Mouse (Mus musculus) liver, postnatal 0 days (tissue): Measurements from ENCODE around the gene Gm28035. TPM values are rescaled to one million over a fixed set of nuclear protein-coding genes. Genes with fewer than 3 reads are reported as not detected.

Experiments
- ATAC-seq: fragments of 200-750 bp; cut with Nextera tagmentation; 2 replicates; pipeline ENCODE4 v1.8.0; 2017; ENCODE audit warnings: mild to moderate bottlenecking, moderate library complexity
- DNase-seq: peaks from one replicate; pipeline ENCODE4 v3.0.0-alpha.2; 2016
- H3K27ac ChIP-seq: fragments of 300-500 bp; sonication (generic); 2 replicates; pipeline ENCODE4 v1.5.1; 2014; ENCODE audit warnings: antibody characterized with exemption, moderate library complexity, mild to moderate bottlenecking, low read depth
- H3K27me3 ChIP-seq: fragments of 300-500 bp; sonication (generic); 2 replicates; pipeline ENCODE4 v1.6.1; 2014; ENCODE audit warnings: low read length, control low read depth, mixed read lengths; ENCODE audit not compliant: insufficient read depth
- H3K36me3 ChIP-seq: fragments of 300-500 bp; sonication (generic); replicated peaks from 2 replicates; pipeline ENCODE4 v1.6.1; 2014; ENCODE audit warnings: mild to moderate bottlenecking, control low read depth, low read length, moderate library complexity, mixed read lengths; ENCODE audit not compliant: insufficient read depth
- H3K4me1 ChIP-seq: fragments of 300-500 bp; sonication (generic); 2 replicates; pipeline ENCODE4 v1.6.1; 2014; ENCODE audit warnings: antibody characterized with exemption, mild to moderate bottlenecking, control low read depth; ENCODE audit not compliant: insufficient read depth
- H3K4me2 ChIP-seq: fragments of 300-500 bp; sonication (generic); 2 replicates; pipeline ENCODE4 v1.6.1; 2014; ENCODE audit warnings: low read depth, mild to moderate bottlenecking, low read length, moderate library complexity, mixed read lengths
- H3K4me3 ChIP-seq: fragments of 300-500 bp; sonication (generic); 2 replicates; pipeline ENCODE4 v1.5.1; 2014; ENCODE audit warnings: low read depth, low read length
- H3K9ac ChIP-seq: fragments of 300-500 bp; sonication (generic); replicated peaks from 2 replicates; pipeline ENCODE4 v1.6.1; 2014; ENCODE audit warnings: mild to moderate bottlenecking, moderate library complexity
- H3K9me3 ChIP-seq: fragments of 300-500 bp; sonication (generic); 2 replicates; pipeline ENCODE4 v1.6.1; 2016; ENCODE audit warnings: mild to moderate bottlenecking, control low read depth, low read length, mixed read lengths
- CTCF ChIP-seq: sonication (generic); IDR thresholded peaks from 2 replicates; pipeline ENCODE4 v1.5.1; 2016; ENCODE audit warnings: antibody characterized with exemption, low read depth
- EP300 ChIP-seq: IDR thresholded peaks from 2 replicates; pipeline ENCODE4 v1.6.1; 2016; ENCODE audit warnings: antibody characterized with exemption, low read depth, mild to moderate bottlenecking
- WGBS: fragments of 180-500 bp; shearing (Covaris S2); extraction: QIAGEN DNeasy Blood & Tissue Kit; methylation state at CpG from one replicate; pipeline ENCODE4 v1.1.7; 2014; ENCODE audit not compliant: insufficient replicate concordance; 5-methylcytosine and 5-hydroxymethylcytosine counted together
- polyA plus RNA-seq: library from polyadenylated mRNA; unstranded; fragments of >200 nt; fragmentation: Nextera tagmentation; extraction: Ambion mirVana; gene quantifications from 2 replicates; pipeline ENCODE4 v1.2.1, GENCODE M21; 2015

Gm28035 gene
- polyA plus RNA-seq, 1 experiment from 2014 or later: 0.14 TPM

- WGBS: 47% methylated on average over 5 of the region's 5 CpGs
- Histone ChIP-seq H3K36me3 (peaks cover 50% of the 10 kb centered on the region), H3K4me3 (no peak overlapping the region), H3K27ac (peak overlapping the region; percentile 24; the same call in 1 of the 2 replicates), H3K4me2 (no peak overlapping the region), H3K4me1 (peaks cover 15% of the 10 kb centered on the region), H3K27me3 (no peaks in the 10 kb centered on the region), H3K9ac (no peak overlapping the region), H3K9me3 (no peaks in the 10 kb centered on the region)
- TF ChIP-seq CTCF (no peak), EP300 (no peak)
- ATAC-seq: peak; percentile 64
- DNase-seq: peak; percentile 68
These were observed 11.2 kb downstream of the Gm28035 start for GRCm38 (mm10) chr2:30251417-30252104.

GRCm38 (mm10) chr2:30252521-30252920, 12.2 kb downstream of the Gm28035 start:
- no peak for TF ChIP-seq CTCF
- no peak for TF ChIP-seq EP300
- no peak overlapping the region for H3K4me3 ChIP-seq
- no peaks in the 10 kb centered on the region for H3K27me3 ChIP-seq
- H3K27ac ChIP-seq: no peak overlapping the region
- 71% methylated on average over 3 of the region's 3 CpGs for WGBS
- no peak overlapping the region for H3K9ac ChIP-seq
- H3K4me1 ChIP-seq: peaks cover 12% of the 10 kb centered on the region
- no peaks in the 10 kb centered on the region for H3K9me3 ChIP-seq
- peaks cover 55% of the 10 kb centered on the region for H3K36me3 ChIP-seq
- ATAC-seq: no peak
- no peak overlapping the region for H3K4me2 ChIP-seq
- no peak for DNase-seq

DNA sequence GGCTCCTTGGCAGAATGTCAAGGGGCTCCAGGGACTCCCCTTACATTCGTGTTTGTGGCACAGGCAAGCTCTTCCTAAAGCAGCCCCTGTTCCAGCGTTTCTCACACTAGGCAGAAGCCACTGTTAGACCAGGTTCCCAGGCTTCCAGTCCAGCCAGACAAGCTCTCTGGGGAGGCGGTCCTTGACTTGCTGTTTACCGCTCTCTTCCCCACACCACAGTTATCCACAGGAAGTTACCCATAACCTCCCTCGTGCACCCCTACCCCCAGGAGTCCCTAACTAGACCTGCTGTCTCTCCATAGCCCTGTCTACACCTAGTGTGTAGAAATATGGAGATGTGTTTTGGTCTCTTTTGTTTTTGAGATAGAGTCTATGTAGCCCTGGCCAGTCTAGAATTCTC, 13.4 kb downstream of the Gm28035 start:
- H3K9ac ChIP-seq: no peak overlapping the region
- H3K4me1 ChIP-seq: peaks cover 14% of the 10 kb centered on the region
- H3K36me3 ChIP-seq: peaks cover 54% of the 10 kb centered on the region
- no peaks in the 10 kb centered on the region for H3K9me3 ChIP-seq
- 46% methylated on average over 5 of the region's 5 CpGs for WGBS
- no peak for ATAC-seq
- H3K27me3 ChIP-seq: no peaks in the 10 kb centered on the region
- DNase-seq: no peak
- no peak overlapping the region for H3K27ac ChIP-seq
- no peak overlapping the region for H3K4me3 ChIP-seq
- no peak for TF ChIP-seq EP300
- no peak for TF ChIP-seq CTCF
- no peak overlapping the region for H3K4me2 ChIP-seq

- peaks cover 44% of the 10 kb centered on the region for H3K36me3 ChIP-seq
- H3K4me1 ChIP-seq: peaks cover 24% of the 10 kb centered on the region
- TF ChIP-seq EP300 (no peak), CTCF (no peak)
- no peak overlapping the region for H3K9ac ChIP-seq
- ATAC-seq: no peak
- no peaks in the 10 kb centered on the region for H3K27me3 ChIP-seq
- no peak overlapping the region for H3K4me3 ChIP-seq
- H3K27ac ChIP-seq: no peak overlapping the region
- H3K9me3 ChIP-seq: no peaks in the 10 kb centered on the region
- WGBS: 96% methylated on average over 42 of the region's 42 CpGs
- no peak for DNase-seq
- no peak overlapping the region for H3K4me2 ChIP-seq
These were observed 15.4 kb downstream of the Gm28035 start for GRCm38 (mm10) chr2:30255631-30256395.

GRCm38 (mm10) chr2:30256616-30257350, 16.4 kb downstream of the Gm28035 start:
- TF ChIP-seq EP300: no peak
- TF ChIP-seq CTCF: no peak
- Histone ChIP-seq H3K9me3 (no peaks in the 10 kb centered on the region), H3K27me3 (no peaks in the 10 kb centered on the region), H3K27ac (no peak overlapping the region), H3K4me3 (no peak overlapping the region), H3K4me1 (peaks cover 22% of the 10 kb centered on the region), H3K4me2 (no peak overlapping the region), H3K36me3 (peaks cover 51% of the 10 kb centered on the region), H3K9ac (no peak overlapping the region)
- ATAC-seq: no peak
- 94% methylated on average over 30 of the region's 30 CpGs for WGBS
- no peak for DNase-seq
